ENCODE assay signal across 1 mouse cellular context in genomic region chr2:72982110-72982785, GRCm38 (mm10).
A peak's percentile ranks its signal among the peaks of the same experiment; 100 is the strongest.
TF ChIP-seq lines count a peak whose summit lies in the region.

No protein-coding gene starts in this region.

TF ChIP-seq in CH12.LX, 34 proteins besides CTCF, POLR2A, EP300 and RAD21 (continued from another document):
- no peak for TF ChIP-seq NELFE (IDR thresholded peaks at IDR 0.05; ENCODE audit: low read depth, low read length)
- TF ChIP-seq HCFC1 (IDR thresholded peaks at IDR 0.05; ENCODE audit: low read depth, low read length) = no peak
- TF ChIP-seq SIN3A (IDR thresholded peaks at IDR 0.05; ENCODE audit: low read length) = peak; percentile 69
- TF ChIP-seq RCOR1 (conservative IDR thresholded peaks at IDR 0.05; ENCODE audit: low read depth, low read length) = no peak
- no peak for TF ChIP-seq BHLHE40 (IDR thresholded peaks at IDR 0.05; ENCODE audit: low read depth, low read length)
- TF ChIP-seq USF2 (conservative IDR thresholded peaks at IDR 0.05; ENCODE audit: low read depth, low read length) = no peak
- no peak for TF ChIP-seq TCF12 (IDR thresholded peaks at IDR 0.05; ENCODE audit: low read depth, low read length)
- no peak for TF ChIP-seq CHD1 (IDR thresholded peaks at IDR 0.05; ENCODE audit: low read depth, low read length)
- TF ChIP-seq UBTF (IDR thresholded peaks at IDR 0.05; ENCODE audit: low read depth, low read length) = no peak
